Mouse (Mus musculus) cerebellum, adult 2 months (tissue): ENCODE measurements around the gene Zswim8. TPM values are rescaled to one million over a fixed set of nuclear protein-coding genes. Genes with fewer than 3 reads are reported as not detected.

Source experiments
- DNase-seq, 2 experiments: peaks; one replicate each; pipeline ENCODE4 v3.0.0; 2021
- H3K27ac ChIP-seq: fragments of 200-500 bp; 2 replicates; pipeline ENCODE4 v1.5.1; 2012; ENCODE audit warnings: low read length, control low read depth, inconsistent platforms; ENCODE audit not compliant: insufficient read depth
- H3K27me3 ChIP-seq: fragments of 200-500 bp; 2 replicates; pipeline ENCODE4 v1.6.1; 2012; ENCODE audit warnings: inconsistent platforms, mild to moderate bottlenecking, low read length, moderate library complexity; ENCODE audit not compliant: control insufficient read depth, insufficient read depth
- H3K4me1 ChIP-seq: fragments of 200-500 bp; 2 replicates; pipeline ENCODE4 v1.6.1; 2011; ENCODE audit warnings: low read length; ENCODE audit not compliant: control insufficient read depth, insufficient read depth
- H3K4me3 ChIP-seq: fragments of 200-500 bp; replicated peaks from 2 replicates; pipeline ENCODE3; 2011; ENCODE audit warnings: mild to moderate bottlenecking, low read depth, low read length, control low read depth; ENCODE audit not compliant: insufficient read depth
- CTCF ChIP-seq: fragments of 200-500 bp; IDR thresholded peaks from 2 replicates; pipeline ENCODE4 v1.5.1; 2011; ENCODE audit warnings: low read depth, mild to moderate bottlenecking, control low read depth, low read length, moderate library complexity, borderline replicate concordance; ENCODE audit not compliant: insufficient read depth
- POLR2A ChIP-seq: fragments of 200-500 bp; IDR thresholded peaks from 2 replicates; pipeline ENCODE4 v1.6.1; 2011; ENCODE audit warnings: low read length, control low read depth, borderline replicate concordance; ENCODE audit not compliant: insufficient read depth
- WGBS: fragments of 180-500 bp; shearing (Covaris S2); methylation state at CpG from one replicate; pipeline ENCODE4 v1.1.7; 2018; 5-methylcytosine and 5-hydroxymethylcytosine counted together
- polyA plus RNA-seq: library from polyadenylated mRNA; depleted of rRNA; stranded (reverse); fragments of >200 nt; gene quantifications from 2 replicates; pipeline ENCODE4 v1.2.3, GENCODE M21; 2012

Gene Zswim8
- polyA plus RNA-seq, 1 experiment = 164 TPM

DNA sequence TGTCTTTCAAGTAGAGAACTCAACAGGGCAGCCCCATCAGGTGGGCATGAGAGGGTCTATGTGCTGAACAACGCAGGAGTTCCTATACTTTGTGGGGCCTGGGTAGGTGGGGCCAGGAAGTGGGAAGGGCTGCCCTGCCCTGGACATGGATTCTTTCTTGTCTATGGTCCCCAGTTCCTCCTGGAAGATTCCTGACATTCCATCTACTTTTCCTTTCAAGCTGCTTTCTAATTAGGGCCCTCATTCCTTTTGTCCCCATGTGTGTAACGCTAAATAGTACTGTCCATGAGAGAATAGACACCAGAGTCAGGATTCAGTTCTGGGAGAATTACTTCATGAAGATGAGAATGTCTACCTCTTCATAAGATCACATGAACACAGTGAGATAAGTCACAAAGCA lies 43.8 kb upstream of the Zswim8 start:
- Histone ChIP-seq H3K4me3 (no peak overlapping the region), H3K27ac (no peak overlapping the region), H3K27me3 (no peaks in the 10 kb centered on the region), H3K4me1 (0 out of 2 replicates have a peak, but pooled peaks cover 3% of the 10 kb centered on the region)
- TF ChIP-seq POLR2A = no peak
- TF ChIP-seq CTCF = no peak
- 78% methylated on average over 2 of the region's 2 CpGs for WGBS
- DNase-seq = no peak

- 39% methylated on average over 3 of the region's 3 CpGs for WGBS
- H3K27me3 ChIP-seq = no peaks in the 10 kb centered on the region
- DNase-seq = no peak
- TF ChIP-seq POLR2A = no peak
- TF ChIP-seq CTCF = no peak
- H3K4me1 ChIP-seq = 0 out of 2 replicates have a peak, but pooled peaks cover 3% of the 10 kb centered on the region
- no peak overlapping the region for H3K4me3 ChIP-seq
- H3K27ac ChIP-seq = no peak overlapping the region
Measured at GRCm38 (mm10) chr14:20664436-20664835, 42.9 kb upstream of the Zswim8 start.

GRCm38 (mm10) chr14:20667469-20667868 lies 39.9 kb upstream of the Zswim8 start:
- no peak for DNase-seq
- 80% methylated on average over 1 of the region's 1 CpGs for WGBS
- H3K27ac ChIP-seq = no peak overlapping the region
- no peaks in the 10 kb centered on the region for H3K4me1 ChIP-seq
- H3K4me3 ChIP-seq = no peak overlapping the region
- TF ChIP-seq POLR2A = no peak
- TF ChIP-seq CTCF = no peak
- H3K27me3 ChIP-seq = no peaks in the 10 kb centered on the region

GRCm38 (mm10) chr14:20668154-20668810 lies 39.1 kb upstream of the Zswim8 start, which contains the start of gene Synpo2l:
Gene Synpo2l (minus strand): TSS chr14:20668354.
- TF ChIP-seq POLR2A = no peak
- TF ChIP-seq CTCF = no peak
- no peak within 1 kb of the TSS for H3K4me3 ChIP-seq
- WGBS = 65% methylated on average over 8 of the region's 8 CpGs

GRCm38 (mm10) chr14:20672990-20673389 lies 34.4 kb upstream of the Zswim8 start:
- WGBS = 90% methylated on average over 2 of the region's 2 CpGs
- no peak overlapping the region for H3K4me3 ChIP-seq
- TF ChIP-seq POLR2A (no peak), CTCF (peak; percentile 34; the same call in 1 of the 2 replicates)
- DNase-seq = no peak
- H3K27ac ChIP-seq = no peak overlapping the region
- H3K27me3 ChIP-seq = no peaks in the 10 kb centered on the region
- H3K4me1 ChIP-seq = peaks cover 7% of the 10 kb centered on the region; the same call in 1 of the 2 replicates

More at GRCm38 (mm10) chr14:20668154-20668810, 39.1 kb upstream of the Zswim8 start, which contains the start of gene Synpo2l:
- Histone ChIP-seq H3K27ac (no peak within 1 kb of the TSS), H3K4me1 (no peaks in the 10 kb centered on the region), H3K27me3 (no peaks in the 10 kb centered on the region)
- DNase-seq = no peak

- 7% methylated on average over 13 of the region's 13 CpGs for WGBS
- Histone ChIP-seq H3K27me3 (no peaks in the 10 kb centered on the region), H3K4me3 (peak overlapping the region; percentile 83), H3K4me1 (peaks cover 7% of the 10 kb centered on the region; the same call in 1 of the 2 replicates), H3K27ac (peak overlapping the region; percentile 22; the same call in 1 of the 2 replicates)
- no peak for TF ChIP-seq CTCF
- TF ChIP-seq POLR2A = no peak
- DNase-seq = peak in 1 of 2 experiments; percentile 61
Measured at GRCm38 (mm10) chr14:20673735-20674063, 33.7 kb upstream of the Zswim8 start.

- DNase-seq = peak; percentile 98 to 99
- Histone ChIP-seq H3K4me3 (peak within 1 kb of the TSS; percentile 83), H3K27me3 (no peaks in the 10 kb centered on the region), H3K27ac (peak within 1 kb of the TSS; percentile 25), H3K4me1 (peaks cover 7% of the 10 kb centered on the region; the same call in 1 of the 2 replicates)
- 2% methylated on average over 43 of the region's 43 CpGs for WGBS
- TF ChIP-seq POLR2A (peak; percentile 60), CTCF (no peak)
Measured at GRCm38 (mm10) chr14:20674064-20674833, 33.1 kb upstream of the Zswim8 start, which contains the start of gene Sec24c. Gene Sec24c (plus strand): TSS chr14:20674308.

DNA sequence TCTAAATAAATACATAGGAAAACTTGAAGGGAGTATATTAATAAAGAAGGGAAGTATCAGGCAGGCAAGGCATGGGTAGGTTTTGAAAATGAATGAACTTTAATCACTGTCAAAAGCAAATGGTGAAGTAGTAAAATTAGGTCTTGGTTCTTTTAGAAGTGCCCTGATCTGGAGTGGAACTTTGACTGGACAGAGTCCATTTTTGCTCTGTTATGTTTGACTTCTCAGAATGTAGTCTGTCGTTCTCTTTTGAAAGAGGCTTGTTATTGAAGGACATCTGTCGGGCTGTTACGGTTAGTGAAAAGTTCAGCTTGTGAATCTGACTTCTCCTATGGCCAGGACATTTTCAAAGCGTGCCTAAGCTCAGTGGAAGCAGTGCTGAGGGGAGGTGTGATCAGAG lies 29.4 kb upstream of the Zswim8 start:
- H3K27ac ChIP-seq = no peak overlapping the region
- no peak for DNase-seq
- peaks cover 7% of the 10 kb centered on the region; the same call in 1 of the 2 replicates for H3K4me1 ChIP-seq
- 89% methylated on average over 4 of the region's 4 CpGs for WGBS
- TF ChIP-seq CTCF (no peak), POLR2A (no peak)
- no peak overlapping the region for H3K4me3 ChIP-seq
- H3K27me3 ChIP-seq = no peaks in the 10 kb centered on the region
